Mouse (Mus musculus) kidney, adult 8-10 months (tissue): ENCODE results near the gene Krtap4-6.
"Not testable (repeated sequence)": the region's sequence is repeated elsewhere in the genome, so short reads cannot be mapped to it uniquely, and the experiment has no call there.

Source experiments
- DNase-seq, 2 experiments: peaks; one replicate each; pipeline ENCODE4 v3.0.0; 2022

The Krtap4-6 gene

GRCm38 (mm10) chr11:99665860-99666259 lies at the start of gene Krtap4-6:
TSS of gene Krtap4-6 (minus strand) at chr11:99665960.
- DNase-seq: no peak

GRCm38 (mm10) chr11:99690463-99690862 lies 24.7 kb upstream of the Krtap4-6 start, which contains the start of gene Gm14190:
TSS of gene Gm14190 (minus strand) at chr11:99690740.
- no peak for DNase-seq

- DNase-seq: not testable (repeated sequence)
Measured at GRCm38 (mm10) chr11:99685235-99685634, 19.5 kb upstream of the Krtap4-6 start.

GRCm38 (mm10) chr11:99683481-99683880 lies 17.7 kb upstream of the Krtap4-6 start:
- DNase-seq: no peak

- DNase-seq: no peak
Measured at GRCm38 (mm10) chr11:99662802-99663201, 3.0 kb downstream of the Krtap4-6 start.

- DNase-seq: no peak
Measured at GRCm38 (mm10) chr11:99659256-99659655, 6.5 kb downstream of the Krtap4-6 start.

- not testable (repeated sequence) for DNase-seq
Measured at GRCm38 (mm10) chr11:99658467-99659010, 7.2 kb downstream of the Krtap4-6 start, which contains the start of gene Gm11563. TSS of gene Gm11563 (minus strand) at chr11:99658960.

- no peak for DNase-seq
Measured at GRCm38 (mm10) chr11:99657051-99657450, 8.7 kb downstream of the Krtap4-6 start.

- DNase-seq: no peak
Measured at GRCm38 (mm10) chr11:99650136-99650535, 15.6 kb downstream of the Krtap4-6 start, which contains the start of gene Gm11555. TSS of gene Gm11555 (minus strand) at chr11:99650236.

- no peak for DNase-seq
Measured at GRCm38 (mm10) chr11:99646444-99646843, 19.3 kb downstream of the Krtap4-6 start.

GRCm38 (mm10) chr11:99644351-99644750 lies 21.4 kb downstream of the Krtap4-6 start:
- no peak for DNase-seq

- not testable (repeated sequence) for DNase-seq
Measured at GRCm38 (mm10) chr11:99643635-99644139, 22.1 kb downstream of the Krtap4-6 start, which contains the start of gene Krtap4-7. TSS of gene Krtap4-7 (minus strand) at chr11:99644089.

GRCm38 (mm10) chr11:99640926-99641325 lies 24.8 kb downstream of the Krtap4-6 start:
- DNase-seq: no peak

- no peak for DNase-seq
Measured at GRCm38 (mm10) chr11:99637086-99637485, 28.7 kb downstream of the Krtap4-6 start.

GRCm38 (mm10) chr11:99634653-99635134 lies 31.1 kb downstream of the Krtap4-6 start, which contains the start of gene Krtap4-2:
TSS of gene Krtap4-2 (minus strand) at chr11:99635084.
- no peak for DNase-seq

GRCm38 (mm10) chr11:99633293-99633692 lies 32.5 kb downstream of the Krtap4-6 start:
- no peak for DNase-seq

GRCm38 (mm10) chr11:99630890-99631289 lies 34.9 kb downstream of the Krtap4-6 start:
- DNase-seq: no peak

- no peak for DNase-seq
Measured at GRCm38 (mm10) chr11:99628138-99628537, 37.6 kb downstream of the Krtap4-6 start, which contains the start of gene Krtap4-1. TSS of gene Krtap4-1 (minus strand) at chr11:99628238.

GRCm38 (mm10) chr11:99620335-99620734 lies 45.4 kb downstream of the Krtap4-6 start, which contains the start of gene Gm11562:
TSS of gene Gm11562 (minus strand) at chr11:99620435.
- no peak for DNase-seq
